Mouse (Mus musculus): ENCODE data around the gene Fam214b. TPM values are rescaled to one million over a fixed set of nuclear protein-coding genes. Genes with fewer than 3 reads are reported as not detected.

Gene Fam214b
- total RNA-seq, 1 experiment from 2014 or later, result 1.3 TPM

GRCm38 (mm10) chr4:43012091-43012490 is 33.9 kb downstream of the Fam214b start:
- ATAC-seq (replicated peaks; ENCODE audit: low read depth, poor library complexity, severe bottlenecking), result no peak

- ATAC-seq (replicated peaks; ENCODE audit: low read depth, poor library complexity, severe bottlenecking), result peak; percentile 88
Observed at GRCm38 (mm10) chr4:43010161-43011038, 35.6 kb downstream of the Fam214b start, which contains the start of gene Fancg. Gene Fancg, minus strand, starts transcription at chr4:43010506.

- ATAC-seq (replicated peaks; ENCODE audit: low read depth, poor library complexity, severe bottlenecking), result peak; percentile 70
Observed at GRCm38 (mm10) chr4:43005765-43006164, 40.3 kb downstream of the Fam214b start.

GRCm38 (mm10) chr4:43004951-43005350 is 41.1 kb downstream of the Fam214b start:
- ATAC-seq (replicated peaks; ENCODE audit: low read depth, poor library complexity, severe bottlenecking), result no peak

GRCm38 (mm10) chr4:43002756-43003439 is 43.1 kb downstream of the Fam214b start:
- no peak for ATAC-seq (replicated peaks; ENCODE audit: low read depth, poor library complexity, severe bottlenecking)

- ATAC-seq (replicated peaks; ENCODE audit: low read depth, poor library complexity, severe bottlenecking), result no peak
Observed at GRCm38 (mm10) chr4:43001272-43001671, 44.7 kb downstream of the Fam214b start.

- ATAC-seq (replicated peaks; ENCODE audit: low read depth, poor library complexity, severe bottlenecking), result peak; percentile 95
Observed at GRCm38 (mm10) chr4:43000141-43000986, 45.7 kb downstream of the Fam214b start, which contains the start of gene Vcp. Gene Vcp, minus strand, starts transcription at chr4:43000507.

GRCm38 (mm10) chr4:42999451-43000140 is 46.4 kb downstream of the Fam214b start:
- peak; percentile 47 for ATAC-seq (replicated peaks; ENCODE audit: low read depth, poor library complexity, severe bottlenecking)

GRCm38 (mm10) chr4:42998022-42998421 is 48.0 kb downstream of the Fam214b start:
- ATAC-seq (replicated peaks; ENCODE audit: low read depth, poor library complexity, severe bottlenecking), result no peak

GRCm38 (mm10) chr4:42988296-42988695 is 57.7 kb downstream of the Fam214b start:
- peak; percentile 47; the same call in 1 of the 2 replicates for ATAC-seq (replicated peaks; ENCODE audit: low read depth, poor library complexity, severe bottlenecking)

Other genes starting within 250 kb of the Fam214b start
- gene Fam205a1, start 192.3 kb downstream of the Fam214b start, total RNA-seq (2017), result not detected in 2 replicates
- not detected in 2 replicates for gene Gm12394, start 189.4 kb downstream of the Fam214b start, total RNA-seq (2017)
- not detected in 2 replicates for gene Fam205c, start 172.0 kb downstream of the Fam214b start, total RNA-seq (2017)
- 0.05 and 0.27 TPM in 2 replicates for gene Phf24, start 129.6 kb downstream of the Fam214b start, total RNA-seq (2017)
- 1.2 and 1.4 TPM in 2 replicates for gene Dnajb5, start 96.4 kb downstream of the Fam214b start, total RNA-seq (2017)
- gene 1700022I11Rik, start 76.6 kb downstream of the Fam214b start, total RNA-seq (2017), result 0.41 TPM in 1 of 2 replicates, not detected in the other
- gene Vcp, start 45.7 kb downstream of the Fam214b start, total RNA-seq (2017), result 261 and 292 TPM in 2 replicates
- gene Fancg, start 35.7 kb downstream of the Fam214b start, total RNA-seq (2017), result 15.4 and 20.2 TPM in 2 replicates
- 7.9 and 12.2 TPM in 2 replicates for gene Pigo, start 20.4 kb downstream of the Fam214b start, total RNA-seq (2017)
- 94.0 and 136 TPM in 2 replicates for gene Stoml2, start 14.5 kb downstream of the Fam214b start, total RNA-seq (2017)
- gene Unc13b, start 12.7 kb upstream of the Fam214b start, total RNA-seq (2017), result 0.82 and 0.87 TPM in 2 replicates
- gene Atp8b5, start 220.9 kb upstream of the Fam214b start, total RNA-seq (2017), result 0.82 and 1.2 TPM in 2 replicates